Mouse (Mus musculus): ENCODE data around the gene Exd1. TPM values are rescaled to one million over a fixed set of nuclear protein-coding genes. Genes with fewer than 3 reads are reported as not detected.

The Exd1 gene
- total and polyA plus RNA-seq, 3 experiments, result 0.27 to 0.88 TPM; not detected in 1

DNA sequence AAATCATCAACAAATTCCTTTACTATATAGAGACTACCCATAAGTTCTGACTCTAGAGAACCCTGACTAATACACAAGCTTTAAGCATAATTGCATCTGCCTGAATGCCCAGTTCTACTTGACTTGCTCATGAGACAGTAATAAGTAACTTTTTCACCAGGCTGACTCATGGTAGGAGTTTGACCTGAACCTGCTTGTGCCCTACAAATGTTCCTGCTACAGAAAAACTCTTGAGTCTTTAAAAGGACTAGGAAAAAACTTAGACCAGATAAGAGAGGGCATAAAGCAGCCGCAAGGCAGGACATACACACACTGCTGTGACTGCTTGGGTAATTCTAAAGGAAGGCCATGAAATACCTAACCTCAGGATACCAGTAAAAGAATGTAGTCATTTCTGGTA is 65.1 kb downstream of the Exd1 start:
- Histone ChIP-seq H3K9me3 (replicated peaks; ENCODE audit: insufficient read depth, low read length) (no peaks in the 10 kb centered on the region), H3K27ac (ENCODE audit: control insufficient read depth, low read depth, low read length) (no peak overlapping the region), H3K4me3 (ENCODE audit: control insufficient read depth in 1 of 2, insufficient read depth in 1 of 2, low read depth in 2 of 2, low read length in 2 of 2) (no peak overlapping the region), H3K79me2 (ENCODE audit: control insufficient read depth, insufficient read depth, low read length, poor library complexity) (peaks cover 5% of the 10 kb centered on the region; the same call in 1 of the 2 replicates), H3K36me3 (ENCODE audit: control insufficient read depth in 1 of 2, insufficient read depth in 2 of 2, low read length in 2 of 2) (peaks cover 0 to 2% of the 10 kb centered on the region in 2 experiments; a peak in 1 of 4 replicates), H3K9ac (ENCODE audit: control insufficient read depth, low read depth, low read length, poor library complexity, severe bottlenecking) (no peak overlapping the region), H3K4me1 (ENCODE audit: control insufficient read depth in 1 of 2, insufficient read depth in 2 of 2, low read length in 2 of 2) (no peaks in the 10 kb centered on the region; a peak in 1 of 4 replicates), H3K27me3 (ENCODE audit: control insufficient read depth in 1 of 2, insufficient read depth in 2 of 2, low read length in 2 of 2) (no peaks in the 10 kb centered on the region)
- TF ChIP-seq USF1 (IDR thresholded peaks at IDR 0.05; ENCODE audit: low read depth, low read length) (no peak), POLR2A (IDR thresholded peaks at IDR 0.05; ENCODE audit: control insufficient read depth in 1 of 2, insufficient read depth in 1 of 2, low read depth in 1 of 2, low read length in 2 of 2, poor library complexity in 1 of 2) (no peak), MAX (IDR thresholded peaks at IDR 0.05; ENCODE audit: low read length) (no peak), MYB (IDR thresholded peaks at IDR 0.05; ENCODE audit: low read depth, low read length) (no peak), ZNF384 (IDR thresholded peaks at IDR 0.05; ENCODE audit: low read depth, low read length) (no peak), TAL1 (IDR thresholded peaks at IDR 0.05; ENCODE audit: low read length) (no peak), MYC (IDR thresholded peaks at IDR 0.05; ENCODE audit: low read depth, low read length) (no peak), TBP (IDR thresholded peaks at IDR 0.05; ENCODE audit: low read depth, low read length) (no peak), EP300 (IDR thresholded peaks at IDR 0.05; ENCODE audit: low read depth in 1 of 2, low read length in 2 of 2) (no peak), POLR2AphosphoS5 (IDR thresholded peaks at IDR 0.05; ENCODE audit: borderline replicate concordance, low read depth, low read length) (no peak), RAD21 (IDR thresholded peaks at IDR 0.05; ENCODE audit: low read depth, low read length) (no peak)
- DNase-seq (ENCODE audit: low read depth, low spot score), result no peak

DNA sequence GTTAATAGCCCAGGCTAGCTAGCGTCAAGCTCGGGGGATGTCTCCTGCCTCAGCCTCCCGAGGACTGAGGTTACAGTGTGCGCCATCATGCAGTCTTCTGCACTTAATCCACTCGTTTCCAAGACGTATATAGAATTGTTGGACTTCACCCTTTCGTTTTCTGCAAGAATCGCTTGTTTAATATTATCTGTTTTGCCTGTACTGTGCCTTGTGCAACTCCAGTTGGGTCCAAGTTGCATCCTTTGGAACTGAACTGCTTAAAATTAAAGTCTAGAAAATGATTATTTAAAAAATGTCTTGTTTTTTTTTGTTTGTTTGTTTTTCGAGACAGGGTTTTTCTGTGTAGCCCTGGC is 69.1 kb downstream of the Exd1 start:
- H3K4me1 ChIP-seq (ENCODE audit: control insufficient read depth in 1 of 2, insufficient read depth in 2 of 2, low read length in 2 of 2), result peaks cover 5 to 11% of the 10 kb centered on the region in 2 experiments; a peak in 3 of 4 replicates
- no peak for TF ChIP-seq POLR2AphosphoS2 (IDR thresholded peaks at IDR 0.05; ENCODE audit: low read length)
- TF ChIP-seq UBTF (IDR thresholded peaks at IDR 0.05; ENCODE audit: borderline replicate concordance, insufficient read depth, low read depth, low read length), result no peak
- TF ChIP-seq EP300 (IDR thresholded peaks at IDR 0.05; ENCODE audit: low read depth in 1 of 2, low read length in 2 of 2), result no peak
- TF ChIP-seq KAT2A (conservative IDR thresholded peaks at IDR 0.05; ENCODE audit: low read depth, low read length), result no peak
- no peak for TF ChIP-seq TBP (IDR thresholded peaks at IDR 0.05; ENCODE audit: low read depth, low read length)
- no peak for TF ChIP-seq CHD1 (IDR thresholded peaks at IDR 0.05; ENCODE audit: low read depth, low read length)
- TF ChIP-seq USF2 (IDR thresholded peaks at IDR 0.05; ENCODE audit: borderline replicate concordance in 1 of 2, insufficient read depth in 1 of 2, low read depth in 1 of 2, low read length in 2 of 2), result no peak
- no peak; the same call in 1 of the 2 replicates for TF ChIP-seq ETS1 (IDR thresholded peaks at IDR 0.05; ENCODE audit: low read depth, low read length)
- TF ChIP-seq ZNF384 (IDR thresholded peaks at IDR 0.05; ENCODE audit: low read depth, low read length), result no peak
- TF ChIP-seq MAFK (IDR thresholded peaks at IDR 0.05; ENCODE audit: borderline replicate concordance, low read depth, low read length), result no peak
- no peak for TF ChIP-seq MXI1 (IDR thresholded peaks at IDR 0.05; ENCODE audit: low read depth, low read length)
- TF ChIP-seq MEF2A (IDR thresholded peaks at IDR 0.05; ENCODE audit: extremely low read depth, insufficient replicate concordance, low read depth, low read length, poor library complexity, severe bottlenecking), result no peak
- H3K27me3 ChIP-seq (ENCODE audit: control insufficient read depth in 1 of 2, insufficient read depth in 2 of 2, low read length in 2 of 2), result no peaks in the 10 kb centered on the region
- peaks cover 0 to 16% of the 10 kb centered on the region in 2 experiments; a peak in 3 of 4 replicates for H3K36me3 ChIP-seq (ENCODE audit: control insufficient read depth in 1 of 2, insufficient read depth in 2 of 2, low read length in 2 of 2)
- peak overlapping the region; percentile 78 for H3K27ac ChIP-seq (ENCODE audit: control insufficient read depth, low read depth, low read length)
- DNase-seq (ENCODE audit: low read depth, low spot score), result no peak
- H3K9ac ChIP-seq (ENCODE audit: control insufficient read depth, low read depth, low read length, poor library complexity, severe bottlenecking), result peak overlapping the region; percentile 87
- peaks cover 36% of the 10 kb centered on the region for H3K79me2 ChIP-seq (ENCODE audit: control insufficient read depth, insufficient read depth, low read length, poor library complexity)
- H3K9me3 ChIP-seq (replicated peaks; ENCODE audit: insufficient read depth, low read length), result no peaks in the 10 kb centered on the region
- peak overlapping the region; percentile 71 to 88 for H3K4me3 ChIP-seq (ENCODE audit: control insufficient read depth in 1 of 2, insufficient read depth in 1 of 2, low read depth in 2 of 2, low read length in 2 of 2)

Data from MEL (cell line).